Mouse (Mus musculus): Measurements from ENCODE around the gene Gm26727.
"Not testable (repeated sequence)": the region's sequence is repeated elsewhere in the genome, so short reads cannot be mapped to it uniquely, and the experiment has no call there.

DNA sequence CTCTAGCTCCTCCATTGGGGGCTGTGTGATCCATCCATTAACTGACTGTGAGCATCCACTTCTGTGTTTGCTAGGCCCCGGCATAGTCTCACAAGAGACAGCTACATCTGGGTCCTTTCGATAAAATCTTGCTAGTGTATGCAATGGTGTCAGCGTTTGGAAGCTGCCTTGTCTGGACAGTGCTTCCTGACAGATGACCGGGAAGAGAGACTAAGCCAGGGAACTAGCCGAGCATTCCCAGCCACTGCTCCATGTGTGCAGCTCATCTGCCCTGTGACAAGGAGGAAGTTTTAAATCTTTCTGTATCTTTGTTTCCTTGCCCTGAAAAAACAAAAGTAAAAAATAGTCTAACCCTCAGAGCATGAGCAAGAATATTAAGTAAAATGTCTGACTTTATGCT lies 37.0 kb upstream of the Gm26727 start:
- TF ChIP-seq CTCF (IDR thresholded peaks at IDR 0.05; ENCODE audit: borderline replicate concordance, insufficient read depth, low read depth, low read length); POLR2A (IDR thresholded peaks at IDR 0.05; ENCODE audit: borderline replicate concordance, insufficient read depth, low read length): not testable (repeated sequence)
